Mouse (Mus musculus) small intestine, adult 2 months (tissue): ENCODE data around the gene Vldlr.

Experiments used
- CTCF ChIP-seq: fragments of 200-500 bp; IDR thresholded peaks from 2 replicates; pipeline ENCODE4 v1.5.1; 2012; ENCODE audit warnings: low read depth, mild to moderate bottlenecking, control low read depth, inconsistent platforms, low read length, moderate library complexity, mixed read lengths; ENCODE audit not compliant: insufficient replicate concordance, insufficient read length; ENCODE audit errors: extremely low read depth
- POLR2A ChIP-seq: fragments of 200-500 bp; IDR thresholded peaks from 2 replicates; pipeline ENCODE4 v1.6.1; 2012; ENCODE audit warnings: low read depth, mild to moderate bottlenecking, control low read depth, inconsistent platforms, low read length, moderate library complexity

DNA sequence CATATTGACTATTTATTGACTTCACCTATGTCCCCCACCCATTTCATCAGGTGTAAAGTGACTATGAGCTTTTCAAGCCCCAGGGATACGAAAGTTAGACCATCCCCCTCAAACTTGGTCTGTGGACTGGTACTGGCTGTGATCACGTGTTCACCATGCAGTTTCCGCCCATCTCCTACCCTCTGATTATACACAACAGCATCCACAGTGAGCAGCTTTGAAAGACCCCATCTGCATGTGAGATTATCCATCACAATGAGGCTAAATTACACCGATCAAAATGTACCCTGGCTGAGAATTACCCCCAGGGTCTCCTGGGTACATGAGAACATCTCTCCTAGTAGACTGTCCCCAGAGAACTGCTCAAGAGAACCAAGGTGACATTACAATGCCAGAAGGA is 688 bp upstream of the Vldlr start:
- TF ChIP-seq POLR2A (no peak), CTCF (no peak)
